Mouse (Mus musculus): ENCODE data around the gene Lrp8. TPM values are rescaled to one million over a fixed set of nuclear protein-coding genes. Genes with fewer than 3 reads are reported as not detected.

Lrp8 gene
- polyA plus RNA-seq, 1 experiment = 45.6 TPM

- Histone ChIP-seq H3K27me3 (ENCODE audit: control insufficient read depth, insufficient read depth, low read length) (no peaks in the 10 kb centered on the region), H3K4me1 (replicated peaks; ENCODE audit: control insufficient read depth, insufficient read depth, low read length) (peaks cover 7% of the 10 kb centered on the region; the same call in 1 of the 2 replicates), H3K4me3 (ENCODE audit: control insufficient read depth, insufficient read depth, low read length) (no peak overlapping the region), H3K27ac (ENCODE audit: control insufficient read depth, insufficient read depth, low read length) (no peak overlapping the region), H3K36me3 (ENCODE audit: control insufficient read depth, insufficient read depth, low read length) (no peaks in the 10 kb centered on the region)
- DNase-seq = no peak
- no peak for TF ChIP-seq POLR2A (IDR thresholded peaks at IDR 0.05; ENCODE audit: control insufficient read depth, extremely low read depth, insufficient read depth, low read length, poor library complexity)
- no peak for TF ChIP-seq CTCF (IDR thresholded peaks at IDR 0.05; ENCODE audit: borderline replicate concordance, control insufficient read depth, extremely low read depth, insufficient read depth, low read length, poor library complexity)
- 86% methylated on average over 9 of the region's 9 CpGs for WGBS
Observed at GRCm38 (mm10) chr4:107765196-107765813, 36.8 kb upstream of the Lrp8 start.

- Histone ChIP-seq H3K27me3 (ENCODE audit: control insufficient read depth, insufficient read depth, low read length) (no peaks in the 10 kb centered on the region), H3K36me3 (ENCODE audit: control insufficient read depth, insufficient read depth, low read length) (no peaks in the 10 kb centered on the region), H3K4me3 (ENCODE audit: control insufficient read depth, insufficient read depth, low read length) (no peak overlapping the region), H3K4me1 (replicated peaks; ENCODE audit: control insufficient read depth, insufficient read depth, low read length) (peaks cover 7% of the 10 kb centered on the region; the same call in 1 of the 2 replicates), H3K27ac (ENCODE audit: control insufficient read depth, insufficient read depth, low read length) (no peak overlapping the region)
- TF ChIP-seq POLR2A (IDR thresholded peaks at IDR 0.05; ENCODE audit: control insufficient read depth, extremely low read depth, insufficient read depth, low read length, poor library complexity) = no peak
- no peak for TF ChIP-seq CTCF (IDR thresholded peaks at IDR 0.05; ENCODE audit: borderline replicate concordance, control insufficient read depth, extremely low read depth, insufficient read depth, low read length, poor library complexity)
- DNase-seq = no peak
- 96% methylated on average over 5 of the region's 5 CpGs for WGBS
Observed at GRCm38 (mm10) chr4:107766182-107766581, 35.9 kb upstream of the Lrp8 start.

GRCm38 (mm10) chr4:107772122-107772825 lies 29.8 kb upstream of the Lrp8 start:
- no peaks in the 10 kb centered on the region for H3K36me3 ChIP-seq (ENCODE audit: control insufficient read depth, insufficient read depth, low read length)
- TF ChIP-seq CTCF (IDR thresholded peaks at IDR 0.05; ENCODE audit: borderline replicate concordance, control insufficient read depth, extremely low read depth, insufficient read depth, low read length, poor library complexity) = no peak
- no peak for TF ChIP-seq POLR2A (IDR thresholded peaks at IDR 0.05; ENCODE audit: control insufficient read depth, extremely low read depth, insufficient read depth, low read length, poor library complexity)
- no peaks in the 10 kb centered on the region for H3K27me3 ChIP-seq (ENCODE audit: control insufficient read depth, insufficient read depth, low read length)
- no peak overlapping the region for H3K27ac ChIP-seq (ENCODE audit: control insufficient read depth, insufficient read depth, low read length)
- WGBS = 92% methylated on average over 16 of the region's 16 CpGs
- DNase-seq = no peak
- peaks cover 8% of the 10 kb centered on the region for H3K4me1 ChIP-seq (replicated peaks; ENCODE audit: control insufficient read depth, insufficient read depth, low read length)
- no peak overlapping the region for H3K4me3 ChIP-seq (ENCODE audit: control insufficient read depth, insufficient read depth, low read length)

DNA sequence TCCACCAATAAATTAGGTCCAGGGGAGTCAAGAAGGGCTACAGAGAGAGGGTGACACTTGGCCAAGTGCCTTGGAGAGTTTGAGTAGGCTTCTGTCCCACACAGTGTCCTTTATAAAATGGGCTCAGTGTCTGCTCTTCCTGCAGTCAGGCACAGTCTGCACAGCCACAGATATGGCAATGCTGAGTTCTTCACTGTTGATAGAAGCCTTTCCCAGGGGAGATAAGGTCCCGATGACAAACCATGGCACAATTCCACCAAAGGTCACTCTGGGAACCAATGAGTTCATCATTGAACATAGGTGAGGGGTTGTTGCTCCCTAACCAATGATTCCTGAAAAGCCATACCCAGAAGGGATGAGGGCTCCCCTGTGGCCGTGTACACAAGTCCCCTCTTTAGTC lies 27.2 kb upstream of the Lrp8 start:
- Histone ChIP-seq H3K36me3 (ENCODE audit: control insufficient read depth, insufficient read depth, low read length) (no peaks in the 10 kb centered on the region), H3K4me3 (ENCODE audit: control insufficient read depth, insufficient read depth, low read length) (no peak overlapping the region), H3K27me3 (ENCODE audit: control insufficient read depth, insufficient read depth, low read length) (no peaks in the 10 kb centered on the region), H3K4me1 (replicated peaks; ENCODE audit: control insufficient read depth, insufficient read depth, low read length) (peaks cover 15% of the 10 kb centered on the region), H3K27ac (ENCODE audit: control insufficient read depth, insufficient read depth, low read length) (no peak overlapping the region)
- DNase-seq = no peak
- WGBS = 96% methylated on average over 2 of the region's 2 CpGs
- no peak for TF ChIP-seq CTCF (IDR thresholded peaks at IDR 0.05; ENCODE audit: borderline replicate concordance, control insufficient read depth, extremely low read depth, insufficient read depth, low read length, poor library complexity)
- no peak for TF ChIP-seq POLR2A (IDR thresholded peaks at IDR 0.05; ENCODE audit: control insufficient read depth, extremely low read depth, insufficient read depth, low read length, poor library complexity)

DNA sequence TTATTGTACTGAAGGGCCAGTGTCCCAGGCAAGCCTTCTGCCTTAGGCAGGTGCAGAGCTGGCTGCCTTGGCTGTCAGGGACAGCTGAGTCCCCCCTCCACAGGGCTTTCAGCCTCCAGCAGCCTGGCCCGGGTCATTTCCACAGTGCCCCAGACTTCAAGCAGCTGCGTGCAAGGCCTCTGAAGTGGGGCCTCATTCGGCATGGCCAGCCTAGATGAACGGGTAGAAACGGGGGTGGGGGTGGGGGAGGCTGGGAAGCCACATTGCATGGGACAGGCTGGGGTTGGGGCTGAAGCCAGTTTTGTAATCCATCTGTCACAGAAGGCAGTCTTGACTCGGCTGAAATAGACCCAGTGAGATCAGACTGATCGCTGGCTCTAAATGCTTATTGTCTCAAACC lies 26.4 kb upstream of the Lrp8 start:
- WGBS = 81% methylated on average over 7 of the region's 7 CpGs
- no peak for TF ChIP-seq POLR2A (IDR thresholded peaks at IDR 0.05; ENCODE audit: control insufficient read depth, extremely low read depth, insufficient read depth, low read length, poor library complexity)
- no peak for DNase-seq
- Histone ChIP-seq H3K27ac (ENCODE audit: control insufficient read depth, insufficient read depth, low read length) (no peak overlapping the region), H3K4me1 (replicated peaks; ENCODE audit: control insufficient read depth, insufficient read depth, low read length) (peaks cover 15% of the 10 kb centered on the region), H3K36me3 (ENCODE audit: control insufficient read depth, insufficient read depth, low read length) (no peaks in the 10 kb centered on the region), H3K27me3 (ENCODE audit: control insufficient read depth, insufficient read depth, low read length) (no peaks in the 10 kb centered on the region), H3K4me3 (ENCODE audit: control insufficient read depth, insufficient read depth, low read length) (no peak overlapping the region)

- WGBS = 29% methylated on average over 5 of the region's 5 CpGs
- DNase-seq = peak; percentile 48
- Histone ChIP-seq H3K27me3 (ENCODE audit: control insufficient read depth, insufficient read depth, low read length) (no peaks in the 10 kb centered on the region), H3K27ac (ENCODE audit: control insufficient read depth, insufficient read depth, low read length) (peak overlapping the region; percentile 39; the same call in 1 of the 2 replicates), H3K36me3 (ENCODE audit: control insufficient read depth, insufficient read depth, low read length) (no peaks in the 10 kb centered on the region), H3K4me3 (ENCODE audit: control insufficient read depth, insufficient read depth, low read length) (no peak overlapping the region), H3K4me1 (replicated peaks; ENCODE audit: control insufficient read depth, insufficient read depth, low read length) (peaks cover 15% of the 10 kb centered on the region)
- TF ChIP-seq POLR2A (IDR thresholded peaks at IDR 0.05; ENCODE audit: control insufficient read depth, extremely low read depth, insufficient read depth, low read length, poor library complexity) (no peak), CTCF (IDR thresholded peaks at IDR 0.05; ENCODE audit: borderline replicate concordance, control insufficient read depth, extremely low read depth, insufficient read depth, low read length, poor library complexity) (no peak)
Observed at GRCm38 (mm10) chr4:107776990-107777673, 24.9 kb upstream of the Lrp8 start.
